Comparison of ENCODE assay signal across 18 mouse cellular contexts in genomic region chr10:4083609-4084008, GRCm38 (mm10).
"Had no signal": no experiment of that assay in that cellular context is flagged by ENCODE, and none has a peak within 500 bp of the region (broad histone marks: within the 10 kb centered on the region; RNA-seq: fewer than 3 reads in every experiment).

No protein-coding gene starts in this region.

- H3K4me3 ChIP-seq: midbrain, embryonic 10.5 days; midbrain, embryonic 12.5 days; myocyte; neural tube, embryonic 13.5 days; neural tube, embryonic 15.5 days had no signal

- H3K27ac ChIP-seq: liver, embryonic 14.5 days; midbrain, embryonic 10.5 days; midbrain, embryonic 12.5 days; neural tube, embryonic 13.5 days; neural tube, embryonic 15.5 days had no signal

- ATAC-seq: midbrain, embryonic 16.5 days had no signal

- H3K9ac ChIP-seq: liver, embryonic 14.5 days; lung, embryonic 14.5 days; midbrain, embryonic 12.5 days; neural tube, embryonic 13.5 days; neural tube, embryonic 15.5 days had no signal

- H3K27me3 ChIP-seq: midbrain, embryonic 12.5 days; neural tube, embryonic 13.5 days; neural tube, embryonic 15.5 days had no signal

- H3K9me3 ChIP-seq: midbrain, embryonic 10.5 days; midbrain, embryonic 12.5 days; neural tube, embryonic 13.5 days; neural tube, embryonic 15.5 days had no signal

- DNase-seq: lung, adult 18-20 months; lung, embryonic 14.5 days; lung, postnatal 10 days; lung, postnatal 4 days; midbrain, embryonic 14.5 days; retina, postnatal 1 day; right cerebral cortex, adult 18-20 months; spleen, adult 18-20 months; thymus, adult 18-20 months; thymus, postnatal 14 days; thymus, postnatal 36 days had no signal

- H3K4me2 ChIP-seq: lung, embryonic 14.5 days; midbrain, embryonic 12.5 days; neural tube, embryonic 13.5 days; neural tube, embryonic 15.5 days had no signal

- H3K36me3 ChIP-seq: midbrain, embryonic 12.5 days; neural tube, embryonic 13.5 days; neural tube, embryonic 15.5 days had no signal
